Mouse (Mus musculus): ENCODE measurements around the gene Asic2. TPM values are rescaled to one million over a fixed set of nuclear protein-coding genes. Genes with fewer than 3 reads are reported as not detected.

Gene Asic2
- polyA plus RNA-seq, 1 experiment from 2014 or later, result 2.8 TPM

GRCm38 (mm10) chr11:81768305-81768704 is 200.0 kb downstream of the Asic2 start:
- 98% methylated on average over 2 of the region's 2 CpGs for WGBS
- Histone ChIP-seq H3K9me3 (ENCODE audit: low read length) (no peaks in the 10 kb centered on the region), H3K27ac (ENCODE audit: low read length) (no peak overlapping the region), H3K27me3 (ENCODE audit: insufficient read depth, low read length) (no peaks in the 10 kb centered on the region), H3K4me3 (ENCODE audit: low read length) (no peak overlapping the region), H3K9ac (replicated peaks; ENCODE audit: low read length) (no peak overlapping the region), H3K4me2 (replicated peaks; ENCODE audit: low read depth, low read length) (no peak overlapping the region), H3K36me3 (ENCODE audit: insufficient read depth, low read length) (no peaks in the 10 kb centered on the region), H3K4me1 (ENCODE audit: insufficient read depth, low read length) (no peaks in the 10 kb centered on the region)
- no peak for ATAC-seq (ENCODE audit: low FRiP score, low TSS enrichment)

DNA sequence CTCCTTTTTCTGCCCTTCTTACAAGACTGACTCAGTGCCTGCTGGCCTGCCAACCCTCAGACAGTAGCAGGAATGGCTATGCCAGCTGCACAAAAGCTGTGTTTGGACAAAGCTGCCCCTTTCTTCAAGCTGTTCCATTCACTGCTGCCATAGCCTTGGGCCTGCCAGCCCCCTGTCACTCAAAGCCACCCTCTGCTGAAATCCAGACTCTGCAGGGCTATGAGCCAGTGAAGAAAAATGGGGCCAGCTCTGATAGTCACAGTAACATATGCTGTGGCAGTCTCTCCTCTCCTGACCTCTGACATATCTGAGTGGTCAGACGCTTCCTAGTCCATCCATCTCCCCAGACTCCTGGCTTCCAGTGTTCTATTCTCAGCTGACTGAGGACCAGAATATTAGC is 200.5 kb downstream of the Asic2 start:
- H3K36me3 ChIP-seq (ENCODE audit: insufficient read depth, low read length), result no peaks in the 10 kb centered on the region
- H3K27me3 ChIP-seq (ENCODE audit: insufficient read depth, low read length), result no peaks in the 10 kb centered on the region
- no peak overlapping the region for H3K4me3 ChIP-seq (ENCODE audit: low read length)
- no peaks in the 10 kb centered on the region for H3K4me1 ChIP-seq (ENCODE audit: insufficient read depth, low read length)
- ATAC-seq (ENCODE audit: low FRiP score, low TSS enrichment), result no peak
- no peak overlapping the region for H3K27ac ChIP-seq (ENCODE audit: low read length)
- 57% methylated on average over 1 of the region's 1 CpGs for WGBS
- no peak overlapping the region for H3K4me2 ChIP-seq (replicated peaks; ENCODE audit: low read depth, low read length)
- no peak overlapping the region for H3K9ac ChIP-seq (replicated peaks; ENCODE audit: low read length)
- no peaks in the 10 kb centered on the region for H3K9me3 ChIP-seq (ENCODE audit: low read length)

- no peaks in the 10 kb centered on the region for H3K27me3 ChIP-seq (ENCODE audit: insufficient read depth, low read length)
- H3K9ac ChIP-seq (replicated peaks; ENCODE audit: low read length), result no peak overlapping the region
- no peak overlapping the region for H3K4me3 ChIP-seq (ENCODE audit: low read length)
- H3K9me3 ChIP-seq (ENCODE audit: low read length), result no peaks in the 10 kb centered on the region
- ATAC-seq (ENCODE audit: low FRiP score, low TSS enrichment), result no peak
- no peak overlapping the region for H3K27ac ChIP-seq (ENCODE audit: low read length)
- no peak overlapping the region for H3K4me2 ChIP-seq (replicated peaks; ENCODE audit: low read depth, low read length)
- no peaks in the 10 kb centered on the region for H3K4me1 ChIP-seq (ENCODE audit: insufficient read depth, low read length)
- WGBS, result 65% methylated on average over 5 of the region's 5 CpGs
- no peaks in the 10 kb centered on the region for H3K36me3 ChIP-seq (ENCODE audit: insufficient read depth, low read length)
Measured at GRCm38 (mm10) chr11:81765288-81765687, 203.0 kb downstream of the Asic2 start.

DNA sequence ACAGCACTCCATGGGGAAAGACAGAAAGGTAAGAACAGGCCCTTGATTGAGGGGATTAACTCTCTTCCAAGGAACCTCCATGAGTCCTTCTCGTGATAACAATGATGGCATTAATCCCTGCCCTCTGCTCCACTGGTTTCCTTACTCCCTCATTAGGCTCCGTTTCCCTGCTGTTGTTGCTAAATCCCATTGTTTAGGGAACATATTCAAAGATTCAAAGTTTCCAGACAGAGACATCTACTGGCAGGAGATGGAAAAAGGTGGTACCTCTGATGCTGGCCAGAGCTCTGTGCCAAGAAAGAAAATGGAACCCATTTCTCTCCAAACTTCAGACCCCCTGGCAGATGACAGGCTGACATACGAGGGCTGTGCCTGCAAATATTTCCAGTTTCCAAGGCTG is 203.5 kb downstream of the Asic2 start:
- H3K9ac ChIP-seq (replicated peaks; ENCODE audit: low read length), result no peak overlapping the region
- no peaks in the 10 kb centered on the region for H3K27me3 ChIP-seq (ENCODE audit: insufficient read depth, low read length)
- no peaks in the 10 kb centered on the region for H3K9me3 ChIP-seq (ENCODE audit: low read length)
- no peak overlapping the region for H3K4me3 ChIP-seq (ENCODE audit: low read length)
- no peaks in the 10 kb centered on the region for H3K36me3 ChIP-seq (ENCODE audit: insufficient read depth, low read length)
- H3K4me2 ChIP-seq (replicated peaks; ENCODE audit: low read depth, low read length), result no peak overlapping the region
- no peaks in the 10 kb centered on the region for H3K4me1 ChIP-seq (ENCODE audit: insufficient read depth, low read length)
- no peak overlapping the region for H3K27ac ChIP-seq (ENCODE audit: low read length)
- 33% methylated on average over 3 of the region's 3 CpGs for WGBS
- ATAC-seq (ENCODE audit: low FRiP score, low TSS enrichment), result no peak

DNA sequence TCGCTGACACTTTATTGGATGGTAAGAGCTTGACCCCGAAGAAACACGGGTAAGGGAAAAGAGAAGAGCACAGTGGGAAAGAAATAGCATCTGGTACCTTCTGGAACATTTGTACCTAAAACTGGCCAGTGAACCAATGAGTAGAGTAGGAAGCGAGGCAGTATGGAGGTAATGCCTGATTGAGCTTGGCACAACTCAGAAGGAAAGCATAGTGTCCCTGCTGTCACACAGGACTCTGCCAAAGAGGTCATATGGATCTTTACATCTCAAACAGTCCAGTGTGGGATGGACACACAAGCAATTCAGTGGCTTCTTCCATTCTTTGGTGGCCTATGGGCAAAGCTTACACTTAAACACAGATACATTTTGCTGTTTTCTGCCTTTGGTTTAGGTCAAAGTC is 211.0 kb downstream of the Asic2 start:
- Histone ChIP-seq H3K9me3 (ENCODE audit: low read length) (peaks cover 9% of the 10 kb centered on the region; the same call in 1 of the 2 replicates), H3K27me3 (ENCODE audit: insufficient read depth, low read length) (no peaks in the 10 kb centered on the region), H3K4me2 (replicated peaks; ENCODE audit: low read depth, low read length) (no peak overlapping the region), H3K4me1 (ENCODE audit: insufficient read depth, low read length) (no peaks in the 10 kb centered on the region), H3K36me3 (ENCODE audit: insufficient read depth, low read length) (no peaks in the 10 kb centered on the region), H3K4me3 (ENCODE audit: low read length) (no peak overlapping the region), H3K27ac (ENCODE audit: low read length) (no peak overlapping the region), H3K9ac (replicated peaks; ENCODE audit: low read length) (no peak overlapping the region)
- 90% methylated on average over 4 of the region's 4 CpGs for WGBS
- no peak for ATAC-seq (ENCODE audit: low FRiP score, low TSS enrichment)

DNA sequence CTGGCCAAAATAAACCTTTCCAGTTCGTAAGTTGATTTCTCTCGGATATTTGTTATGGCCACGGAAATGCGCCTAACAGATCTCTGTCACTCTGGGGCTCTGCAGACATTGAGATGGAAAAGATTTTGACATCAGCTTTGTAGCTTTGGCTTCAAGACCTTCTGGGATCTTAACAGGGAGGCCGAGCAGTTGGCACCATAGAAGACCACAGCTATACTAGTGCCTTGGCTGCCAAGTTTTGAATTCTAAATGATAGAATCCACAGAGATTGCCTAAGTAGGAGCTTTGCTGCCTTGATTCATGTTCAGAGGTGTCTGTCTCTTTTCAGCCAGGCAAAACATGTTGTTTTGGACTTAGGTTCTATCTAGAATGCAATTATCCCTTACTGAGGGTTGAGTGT is 217.4 kb downstream of the Asic2 start:
- Histone ChIP-seq H3K36me3 (ENCODE audit: insufficient read depth, low read length) (no peaks in the 10 kb centered on the region), H3K9ac (replicated peaks; ENCODE audit: low read length) (no peak overlapping the region), H3K9me3 (ENCODE audit: low read length) (peaks cover 5% of the 10 kb centered on the region; the same call in 1 of the 2 replicates), H3K27ac (ENCODE audit: low read length) (no peak overlapping the region), H3K4me1 (ENCODE audit: insufficient read depth, low read length) (no peaks in the 10 kb centered on the region), H3K4me3 (ENCODE audit: low read length) (no peak overlapping the region), H3K27me3 (ENCODE audit: insufficient read depth, low read length) (no peaks in the 10 kb centered on the region), H3K4me2 (replicated peaks; ENCODE audit: low read depth, low read length) (no peak overlapping the region)
- 84% methylated on average over 5 of the region's 5 CpGs for WGBS
- no peak for ATAC-seq (ENCODE audit: low FRiP score, low TSS enrichment)

DNA sequence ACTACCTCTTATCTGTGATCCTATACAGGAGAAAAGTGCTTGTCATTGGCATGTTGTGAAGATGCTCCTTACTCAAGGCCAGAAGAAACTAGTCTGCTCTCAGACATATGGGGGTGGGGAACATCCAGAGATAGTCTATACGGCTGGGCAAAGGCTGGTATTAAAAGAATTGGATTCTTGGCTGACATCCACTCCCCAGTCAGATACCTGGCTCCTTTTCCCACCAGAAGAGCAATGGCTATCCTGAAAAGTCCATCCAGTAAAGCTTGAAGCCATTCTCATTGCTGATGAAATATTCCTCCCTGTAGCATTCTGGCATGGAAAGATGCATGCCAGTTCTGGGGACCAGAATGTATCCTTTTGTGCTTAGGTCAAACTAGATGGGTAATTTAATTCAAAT is 218.2 kb downstream of the Asic2 start:
- 79% methylated on average over 1 of the region's 1 CpGs for WGBS
- Histone ChIP-seq H3K9me3 (ENCODE audit: low read length) (peaks cover 3% of the 10 kb centered on the region; the same call in 1 of the 2 replicates), H3K4me3 (ENCODE audit: low read length) (no peak overlapping the region), H3K27ac (ENCODE audit: low read length) (no peak overlapping the region), H3K9ac (replicated peaks; ENCODE audit: low read length) (no peak overlapping the region), H3K4me1 (ENCODE audit: insufficient read depth, low read length) (no peaks in the 10 kb centered on the region), H3K4me2 (replicated peaks; ENCODE audit: low read depth, low read length) (no peak overlapping the region), H3K27me3 (ENCODE audit: insufficient read depth, low read length) (no peaks in the 10 kb centered on the region), H3K36me3 (ENCODE audit: insufficient read depth, low read length) (no peaks in the 10 kb centered on the region)
- ATAC-seq (ENCODE audit: low FRiP score, low TSS enrichment), result no peak

DNA sequence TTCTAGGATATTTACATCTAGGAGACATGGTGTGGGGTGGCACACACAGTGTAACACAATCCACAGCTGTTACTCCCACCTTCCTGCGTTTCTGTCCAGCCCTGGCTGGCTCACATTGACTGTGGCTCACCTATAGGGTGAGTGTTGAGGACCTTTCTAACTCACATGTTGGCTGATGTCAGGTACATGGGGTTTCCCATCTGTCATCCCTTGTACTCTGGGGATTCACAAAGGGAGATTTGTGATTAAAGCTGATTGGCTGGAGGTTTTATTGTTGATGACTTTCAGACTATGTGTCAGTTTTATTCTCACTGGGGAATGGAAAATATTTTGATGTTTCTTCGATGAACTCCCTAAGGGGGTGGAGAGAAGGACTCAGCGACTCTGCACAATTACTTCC is 229.3 kb downstream of the Asic2 start:
- Histone ChIP-seq H3K4me2 (replicated peaks; ENCODE audit: low read depth, low read length) (no peak overlapping the region), H3K4me3 (ENCODE audit: low read length) (no peak overlapping the region), H3K36me3 (ENCODE audit: insufficient read depth, low read length) (no peaks in the 10 kb centered on the region), H3K9me3 (ENCODE audit: low read length) (no peaks in the 10 kb centered on the region), H3K27ac (ENCODE audit: low read length) (no peak overlapping the region), H3K4me1 (ENCODE audit: insufficient read depth, low read length) (no peaks in the 10 kb centered on the region), H3K27me3 (ENCODE audit: insufficient read depth, low read length) (no peaks in the 10 kb centered on the region), H3K9ac (replicated peaks; ENCODE audit: low read length) (no peak overlapping the region)
- 30% methylated on average over 3 of the region's 3 CpGs for WGBS
- ATAC-seq (ENCODE audit: low FRiP score, low TSS enrichment), result no peak

- Histone ChIP-seq H3K4me1 (ENCODE audit: insufficient read depth, low read length) (no peaks in the 10 kb centered on the region), H3K27ac (ENCODE audit: low read length) (no peak overlapping the region), H3K4me2 (replicated peaks; ENCODE audit: low read depth, low read length) (no peak overlapping the region), H3K9me3 (ENCODE audit: low read length) (no peaks in the 10 kb centered on the region), H3K27me3 (ENCODE audit: insufficient read depth, low read length) (no peaks in the 10 kb centered on the region), H3K4me3 (ENCODE audit: low read length) (no peak overlapping the region), H3K9ac (replicated peaks; ENCODE audit: low read length) (no peak overlapping the region), H3K36me3 (ENCODE audit: insufficient read depth, low read length) (no peaks in the 10 kb centered on the region)
- ATAC-seq (ENCODE audit: low FRiP score, low TSS enrichment), result no peak
- 52% methylated on average over 3 of the region's 3 CpGs for whole genome bisulfite sequencing
Measured at GRCm38 (mm10) chr11:81737777-81738176, 230.5 kb downstream of the Asic2 start.

DNA sequence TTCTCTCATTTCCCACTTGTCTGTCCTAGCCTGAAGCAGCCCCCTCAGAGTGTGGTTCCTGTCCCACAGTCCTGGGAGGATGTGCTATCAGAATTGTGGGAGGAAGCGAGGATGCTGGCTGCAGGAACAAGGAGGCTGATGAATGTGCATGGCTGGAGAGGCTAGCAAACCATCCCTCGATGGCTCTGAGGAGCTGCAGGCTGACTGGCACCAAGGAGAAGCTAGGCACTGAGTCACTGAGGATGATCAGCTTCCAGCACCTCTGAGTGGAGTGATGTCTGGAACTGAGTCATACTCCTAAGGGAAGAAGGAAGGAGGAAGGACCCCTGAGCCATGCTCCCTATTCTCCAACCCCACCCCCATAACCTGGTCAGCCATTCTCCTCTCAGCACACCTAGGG is 246.2 kb downstream of the Asic2 start:
- 77% methylated on average over 2 of the region's 2 CpGs for WGBS
- Histone ChIP-seq H3K27me3 (ENCODE audit: insufficient read depth, low read length) (no peaks in the 10 kb centered on the region), H3K4me1 (ENCODE audit: insufficient read depth, low read length) (no peaks in the 10 kb centered on the region), H3K4me3 (ENCODE audit: low read length) (no peak overlapping the region), H3K9ac (replicated peaks; ENCODE audit: low read length) (no peak overlapping the region), H3K36me3 (ENCODE audit: insufficient read depth, low read length) (no peaks in the 10 kb centered on the region), H3K9me3 (ENCODE audit: low read length) (no peaks in the 10 kb centered on the region), H3K27ac (ENCODE audit: low read length) (no peak overlapping the region), H3K4me2 (replicated peaks; ENCODE audit: low read depth, low read length) (no peak overlapping the region)
- ATAC-seq (ENCODE audit: low FRiP score, low TSS enrichment), result no peak

- H3K4me3 ChIP-seq (ENCODE audit: low read length), result no peak overlapping the region
- H3K27me3 ChIP-seq (ENCODE audit: insufficient read depth, low read length), result no peaks in the 10 kb centered on the region
- H3K4me2 ChIP-seq (replicated peaks; ENCODE audit: low read depth, low read length), result no peak overlapping the region
- no peak for ATAC-seq (ENCODE audit: low FRiP score, low TSS enrichment)
- 63% methylated on average over 4 of the region's 4 CpGs for WGBS
- H3K36me3 ChIP-seq (ENCODE audit: insufficient read depth, low read length), result no peaks in the 10 kb centered on the region
- H3K9me3 ChIP-seq (ENCODE audit: low read length), result no peaks in the 10 kb centered on the region
- H3K9ac ChIP-seq (replicated peaks; ENCODE audit: low read length), result no peak overlapping the region
- H3K27ac ChIP-seq (ENCODE audit: low read length), result no peak overlapping the region
- no peaks in the 10 kb centered on the region for H3K4me1 ChIP-seq (ENCODE audit: insufficient read depth, low read length)
Measured at GRCm38 (mm10) chr11:81714801-81715200, 253.5 kb downstream of the Asic2 start.

All from kidney, embryonic 16.5 days (tissue).